Mouse (Mus musculus) common myeloid progenitor, adult 5-6 weeks (primary cell): ENCODE measurements at regions not wholly inside any gene's neighbourhood (a gene's known extent, or its start where the extent isn't known, plus 50 kb on each side); places are given as distances from the start of the nearest gene placed in this dataset.

Source experiments
- ATAC-seq: replicated peaks from 2 replicates; pipeline ENCODE4 v1.8.0; 2016; ENCODE audit warnings: low read depth, mild to moderate bottlenecking, moderate TSS enrichment, inconsistent platforms; ENCODE audit not compliant: poor library complexity, severe bottlenecking

DNA sequence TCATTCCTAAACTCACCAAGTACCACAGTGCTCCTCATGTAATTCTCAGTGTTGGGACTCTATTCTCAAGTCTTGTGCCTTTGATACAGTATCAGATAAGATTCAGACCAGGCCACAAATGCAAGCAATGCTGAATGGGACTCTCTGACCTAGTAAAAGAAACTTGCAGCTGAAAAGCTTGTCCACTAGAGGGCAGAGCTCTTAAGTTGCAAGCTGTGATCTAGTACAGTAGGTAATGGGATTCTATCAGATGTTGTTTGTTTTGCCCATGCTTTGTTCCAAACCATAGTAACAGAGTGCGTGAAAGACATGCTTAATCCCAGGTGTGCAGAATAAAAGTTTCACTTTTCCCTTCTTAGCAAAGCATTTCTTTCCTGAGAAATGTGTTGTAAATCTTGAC, 383.2 kb upstream of the Chrm2 start:
- ATAC-seq: peak; percentile 77

DNA sequence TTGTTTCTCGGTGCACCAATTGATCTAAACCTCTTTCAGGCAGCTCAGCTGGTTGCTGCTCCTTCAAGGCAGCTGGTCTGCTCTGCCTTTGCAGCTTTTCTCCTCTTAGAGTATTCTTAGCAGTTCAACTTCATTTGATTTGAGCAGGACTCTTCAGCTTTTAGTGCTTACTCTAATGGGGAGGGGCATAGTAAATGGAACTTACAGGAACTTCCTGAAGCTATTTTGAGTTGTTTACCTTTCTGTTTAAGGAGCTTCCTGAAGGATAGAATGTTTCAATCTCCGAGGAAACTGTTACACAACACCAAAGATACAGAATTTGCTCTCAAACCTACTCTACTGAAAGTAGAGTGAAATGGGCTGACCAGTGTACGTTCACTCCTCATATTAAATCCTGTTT, 385.8 kb upstream of the Chrm2 start:
- no peak for ATAC-seq

DNA sequence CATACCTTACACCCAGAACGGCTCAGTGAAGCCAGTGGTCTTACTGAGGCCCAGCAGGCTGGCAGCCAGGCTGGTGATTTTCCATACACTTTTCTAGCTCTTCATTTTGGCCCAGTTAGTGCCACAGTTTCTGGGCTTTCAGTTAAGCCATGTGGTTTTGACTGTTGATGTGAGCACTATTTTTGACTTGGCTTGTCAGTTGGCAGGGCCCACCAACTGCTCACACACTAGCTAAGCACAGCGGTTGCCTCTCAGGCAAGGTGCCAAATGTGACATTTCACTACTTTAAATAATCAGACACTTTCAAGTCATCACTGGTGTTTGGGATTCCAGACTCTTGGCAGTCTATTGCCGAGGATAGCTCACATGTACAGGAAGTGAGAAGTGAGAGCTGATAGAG, 399.0 kb upstream of the Chrm2 start:
- peak; percentile 100 for ATAC-seq

DNA sequence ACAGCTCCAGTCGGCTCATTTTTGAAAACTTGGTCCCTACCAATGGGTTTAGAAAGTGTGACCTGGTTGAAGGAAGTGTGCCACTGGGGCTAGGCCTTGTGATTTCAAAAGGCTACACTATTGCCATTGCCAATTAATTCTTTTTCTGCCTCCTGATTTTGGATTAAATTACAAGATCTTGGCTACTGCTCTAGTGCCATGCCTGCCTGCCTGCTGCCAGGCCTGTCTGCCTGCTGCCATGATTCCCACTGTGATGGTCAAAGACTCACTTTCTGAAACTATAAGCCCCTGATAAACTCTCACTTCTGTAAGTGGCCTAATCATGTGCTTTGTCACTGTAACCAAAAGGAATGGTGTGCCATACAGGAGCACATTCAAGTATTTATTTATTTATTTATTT, 400.4 kb upstream of the Mtpn start:
- ATAC-seq: no peak

DNA sequence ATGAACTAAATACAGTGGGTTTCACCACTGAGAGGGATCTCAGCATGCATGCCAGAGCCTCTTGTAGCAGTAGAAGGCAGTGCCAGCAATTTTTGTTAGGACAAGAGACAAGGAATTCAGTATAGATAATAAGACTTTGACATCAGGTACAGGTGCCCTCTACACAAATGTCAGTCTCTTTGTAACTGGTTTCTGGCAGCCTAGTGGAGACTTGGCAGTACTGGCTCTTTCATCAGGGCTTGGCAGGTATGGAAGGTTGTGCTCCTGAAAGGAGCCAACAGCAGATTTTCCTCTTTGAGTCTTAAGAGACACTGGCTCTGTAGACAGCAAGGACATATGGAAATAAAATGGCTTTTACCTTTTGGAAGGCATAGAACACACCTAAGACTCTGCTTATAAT, 384.5 kb upstream of the Mtpn start:
- ATAC-seq: no peak

DNA sequence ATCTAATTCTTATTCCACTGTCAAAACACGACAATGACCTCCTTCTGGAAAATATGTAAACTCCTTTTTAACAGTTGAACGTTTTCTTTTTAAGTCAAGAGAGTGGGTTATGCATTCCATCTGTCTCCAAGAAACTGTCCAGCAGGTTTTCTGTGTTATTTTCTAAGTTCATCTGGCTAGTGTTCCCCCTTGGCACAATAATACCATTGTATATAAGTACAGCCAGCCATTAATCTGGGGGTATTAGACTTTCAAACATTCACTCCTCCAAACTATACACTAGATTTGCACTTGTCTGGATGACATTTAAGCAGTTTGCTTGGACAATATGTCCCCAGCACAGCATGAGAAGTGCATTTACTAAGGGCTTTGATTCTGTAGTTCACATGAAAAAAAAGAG, 358.3 kb upstream of the Mtpn start:
- ATAC-seq: no peak

DNA sequence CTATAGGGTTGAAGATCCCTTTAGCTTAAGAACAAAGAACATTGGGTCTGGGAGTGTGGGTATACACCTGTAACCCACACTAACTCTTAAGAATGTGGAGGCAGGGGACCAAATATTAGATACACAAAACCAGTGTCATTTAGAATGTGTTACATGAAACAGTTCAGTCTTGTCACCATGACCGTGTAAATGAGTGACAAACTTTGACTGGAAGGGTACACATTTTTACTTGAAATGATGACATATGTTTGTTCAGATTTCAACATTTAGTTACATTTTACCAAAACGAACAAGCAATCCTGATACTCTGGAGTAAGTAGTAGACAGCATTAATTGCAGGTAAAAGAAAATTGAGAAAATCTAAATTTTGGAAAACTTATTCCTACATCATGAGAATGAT, 356.0 kb upstream of the Mtpn start:
- no peak for ATAC-seq

DNA sequence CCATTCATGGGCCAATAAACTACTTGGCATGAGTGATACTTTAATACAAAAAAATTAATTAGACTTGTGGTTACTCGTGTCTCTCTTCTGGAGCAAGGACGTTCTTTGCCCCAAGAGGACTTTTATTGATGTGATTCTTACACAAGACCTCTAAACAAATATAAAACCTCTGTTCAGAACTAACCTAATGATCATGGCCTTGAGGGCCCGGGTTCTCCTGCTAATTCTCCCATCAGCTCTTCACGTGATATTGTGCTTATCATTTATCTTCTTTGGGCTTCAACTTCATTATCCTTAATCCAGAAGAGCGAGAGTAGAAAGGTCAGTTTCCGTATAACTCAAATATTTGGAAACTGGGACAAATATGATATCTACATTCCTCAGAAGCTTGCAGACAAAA, 335.0 kb upstream of the Mtpn start:
- ATAC-seq: no peak

DNA sequence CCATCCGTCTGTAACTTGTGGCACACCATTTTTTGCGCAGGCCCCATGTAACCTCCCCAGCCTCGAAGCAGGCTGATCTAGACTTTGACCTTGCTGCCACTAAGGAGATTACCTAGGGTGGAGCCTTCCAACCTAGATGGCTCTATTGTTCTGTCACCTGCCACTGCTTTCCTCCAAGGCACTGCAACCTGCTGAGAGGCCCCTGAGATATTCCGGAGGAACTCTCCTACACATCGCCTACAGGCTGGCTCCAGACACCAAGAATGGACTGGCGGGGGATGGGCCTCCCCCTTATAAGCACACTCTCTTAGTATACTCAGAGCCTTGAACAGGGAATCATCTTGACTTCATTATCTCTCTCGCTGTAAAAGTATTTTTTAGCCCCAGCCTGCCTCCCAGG, 331.7 kb upstream of the Mtpn start:
- ATAC-seq: no peak

DNA sequence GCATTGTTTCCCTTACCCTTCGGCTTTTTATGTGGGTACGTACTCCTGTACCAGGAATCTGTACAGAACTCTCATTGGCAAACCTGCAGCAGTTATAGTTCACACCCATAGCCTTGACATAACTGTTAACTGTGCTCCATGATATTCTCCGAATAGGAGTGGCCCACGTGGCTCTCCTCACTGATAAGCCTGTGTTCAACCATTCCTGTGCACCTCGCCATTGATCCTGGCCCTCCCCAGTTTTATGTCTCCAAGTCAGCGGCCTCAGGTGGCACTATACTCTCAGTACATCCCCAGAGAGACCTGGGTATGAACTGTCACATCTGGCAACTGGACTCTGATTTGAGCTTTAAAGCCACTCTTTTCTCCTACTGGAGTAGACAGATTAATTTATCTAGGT, 324.5 kb upstream of the Mtpn start:
- ATAC-seq: no peak

DNA sequence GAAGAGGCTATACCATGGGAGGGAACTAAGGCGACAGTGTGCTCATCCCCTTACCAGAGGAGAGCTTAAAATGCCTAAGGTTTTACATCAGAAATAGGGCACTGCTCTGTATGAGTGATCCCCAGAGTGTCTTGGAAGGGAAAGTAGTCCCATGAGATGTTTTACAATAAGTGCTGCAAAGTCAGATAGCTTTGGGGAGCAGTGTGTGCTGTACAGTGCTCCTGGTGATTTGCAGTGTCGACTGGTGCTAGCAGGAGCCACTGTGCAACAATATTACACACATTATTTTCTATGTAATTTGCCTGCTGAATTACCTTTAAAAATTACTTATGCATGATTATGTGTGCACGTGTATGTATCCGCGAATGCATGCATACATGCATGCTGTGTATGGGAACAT, 314.3 kb upstream of the Mtpn start:
- no peak for ATAC-seq

DNA sequence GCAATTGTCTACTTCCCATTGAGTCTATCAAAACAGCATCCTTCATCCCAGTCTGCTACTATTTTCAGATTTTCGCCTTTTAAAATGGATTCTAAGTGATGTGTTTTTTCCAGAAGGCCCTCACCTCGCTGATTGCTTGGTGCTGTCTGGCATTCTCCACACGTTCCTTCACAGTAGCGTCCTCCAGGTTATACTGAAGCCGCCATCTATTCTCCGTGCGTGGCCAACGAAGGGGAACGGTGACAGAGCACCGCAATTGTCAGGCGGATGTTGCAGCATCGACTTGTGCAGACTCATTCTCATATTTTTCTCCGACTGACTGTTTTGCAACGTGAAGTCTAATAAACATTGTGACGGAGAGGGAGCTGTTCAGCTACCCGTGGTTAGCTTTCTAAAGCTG, 277.0 kb upstream of the Mtpn start:
- no peak for ATAC-seq

DNA sequence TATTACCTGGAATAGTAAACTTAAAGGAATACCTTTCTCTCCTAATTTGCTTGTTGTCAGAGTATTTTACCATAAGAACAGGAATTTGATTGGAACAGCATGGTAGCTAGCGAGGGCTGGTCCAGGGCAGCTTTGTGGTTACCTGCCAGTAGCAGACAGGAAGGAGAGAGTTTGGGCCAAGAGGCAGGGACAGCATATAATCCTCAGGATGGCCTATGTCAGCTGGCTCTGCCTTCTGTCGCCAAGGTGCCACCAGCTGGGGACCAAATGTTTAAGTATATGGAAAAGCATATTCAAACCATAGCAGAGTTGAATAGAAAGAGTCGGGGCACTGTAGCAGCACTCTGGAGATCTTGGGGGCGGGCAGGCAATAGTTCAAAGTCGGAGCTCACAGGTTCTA, 274.8 kb upstream of the Mtpn start:
- no peak for ATAC-seq

DNA sequence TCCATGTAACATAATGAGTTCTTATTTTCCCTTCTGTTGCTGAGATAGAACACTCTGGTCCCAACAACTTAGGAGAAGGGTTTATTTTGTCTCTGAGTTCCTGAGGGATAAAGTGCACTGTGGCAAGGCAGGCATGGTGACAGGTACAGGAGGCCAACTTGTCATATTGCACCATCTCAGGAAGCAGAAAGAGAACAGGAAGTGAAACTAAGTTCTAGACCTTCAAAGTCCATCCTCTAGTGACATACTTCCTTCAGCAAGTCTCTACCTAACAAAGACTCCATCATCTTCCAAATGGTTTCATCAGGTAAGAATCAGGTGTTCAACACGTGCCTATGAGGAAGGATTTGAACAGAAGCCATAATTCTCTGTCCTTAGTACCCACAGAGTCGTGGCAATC, 266.1 kb upstream of the Mtpn start:
- ATAC-seq: 0 out of 2 replicates have a peak, but pooled peaks have one; percentile 47

DNA sequence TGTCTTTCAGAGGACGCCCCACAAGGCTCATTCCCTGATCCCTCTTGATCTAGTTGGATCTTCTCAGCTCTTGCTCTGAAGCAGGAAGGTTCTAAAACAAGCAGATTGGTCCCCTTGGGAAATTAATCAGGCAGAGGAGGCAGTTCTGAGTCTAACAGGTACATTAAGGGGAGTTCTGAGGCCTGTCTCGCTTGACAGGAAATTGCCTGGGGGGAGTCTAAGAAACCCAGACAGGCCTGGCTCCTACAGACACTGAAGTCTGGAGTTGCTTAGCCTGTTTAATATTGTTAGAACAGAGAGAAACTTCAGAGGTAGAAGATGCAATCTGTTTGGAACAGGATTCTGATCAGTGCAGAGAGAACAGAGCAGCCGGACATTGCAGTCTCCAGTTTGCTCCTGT, 264.4 kb upstream of the Mtpn start:
- ATAC-seq: no peak

DNA sequence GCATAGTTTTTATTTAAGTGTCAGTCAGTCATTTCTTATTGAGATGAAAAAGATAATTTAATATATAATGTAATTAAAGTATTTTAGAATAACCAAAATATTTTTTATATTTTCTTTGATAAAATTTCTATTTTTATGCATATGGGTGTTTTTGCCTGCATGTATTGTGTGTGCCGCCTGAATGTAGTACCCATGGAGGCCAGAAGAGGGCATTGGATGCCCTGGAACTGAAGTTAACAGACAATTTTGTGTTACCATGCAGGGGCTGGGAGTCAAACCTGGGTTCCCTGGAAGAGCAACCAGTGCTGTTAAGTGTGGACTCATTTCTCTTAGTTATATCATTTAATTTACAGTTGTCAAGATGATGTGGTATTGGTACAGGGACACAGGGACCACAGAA, 240.0 kb upstream of the Mtpn start:
- ATAC-seq: no peak

DNA sequence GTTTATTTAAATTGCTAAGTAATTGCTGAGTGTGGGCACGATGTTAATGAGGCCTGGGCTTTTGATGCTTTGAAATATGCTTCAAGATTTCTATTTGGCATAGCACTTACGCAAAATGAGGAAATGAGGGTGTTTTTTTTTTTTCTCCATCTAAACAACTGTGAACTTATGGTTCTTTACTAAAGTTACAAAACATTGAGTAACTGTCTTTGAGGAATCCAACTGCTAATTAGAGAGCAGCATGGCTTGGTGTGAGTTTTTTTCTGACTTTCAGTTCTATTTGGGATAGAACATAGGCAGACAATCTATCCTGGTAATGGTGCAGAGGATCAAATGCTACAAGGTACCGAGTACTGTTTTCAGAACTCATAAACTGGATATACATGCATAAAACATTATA, 231.2 kb upstream of the Mtpn start:
- no peak for ATAC-seq

DNA sequence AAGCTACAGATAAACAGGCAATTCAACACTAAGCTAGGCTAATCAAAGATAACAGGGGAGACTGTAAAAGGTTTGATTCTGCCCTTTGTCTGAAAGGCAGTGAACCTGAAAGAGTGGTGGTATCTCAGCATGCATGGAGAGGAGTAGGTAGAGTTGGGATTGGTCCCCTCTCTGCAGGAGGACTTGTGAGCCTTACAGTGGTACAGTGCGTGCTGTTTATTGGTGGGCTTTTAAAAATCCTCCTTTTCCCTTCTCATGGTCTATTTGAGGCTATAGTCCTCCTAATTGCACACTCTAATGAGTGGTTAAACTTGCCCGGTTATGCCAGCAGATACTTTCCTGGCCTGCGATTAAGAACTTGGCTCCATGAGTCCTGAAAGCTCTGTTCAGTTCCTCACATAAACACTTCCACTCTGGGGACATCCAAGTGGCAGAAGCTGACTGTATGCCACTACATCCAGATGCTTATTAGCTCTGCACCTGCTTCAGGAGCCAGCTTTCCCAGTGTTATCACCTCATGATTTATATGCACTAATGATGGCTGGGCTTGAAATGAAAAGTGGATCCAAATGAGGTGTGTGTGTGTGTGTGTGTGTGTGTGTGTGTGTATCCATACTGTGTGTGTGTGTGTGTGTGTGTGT, 220.0 kb upstream of the Mtpn start:
- no peak for ATAC-seq

DNA sequence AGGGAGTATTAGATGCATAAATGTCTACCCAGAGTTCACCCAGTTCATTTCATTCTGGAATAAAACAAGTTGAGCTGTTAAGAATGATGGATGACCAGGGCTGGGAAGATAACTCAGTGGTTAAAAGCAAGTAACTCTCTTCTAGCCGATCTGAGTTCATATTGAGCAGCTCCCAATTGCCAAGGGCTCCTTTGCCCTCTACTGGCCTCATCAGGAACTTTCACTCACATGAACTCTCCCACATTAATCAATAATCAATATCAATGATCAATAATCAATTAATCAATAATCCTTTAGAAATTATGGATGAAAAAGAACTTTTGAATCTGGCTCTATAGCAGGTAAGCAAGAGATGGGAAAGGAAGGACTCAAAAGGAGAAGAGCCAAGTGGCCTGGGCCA, 206.3 kb upstream of the Mtpn start:
- no peak for ATAC-seq

DNA sequence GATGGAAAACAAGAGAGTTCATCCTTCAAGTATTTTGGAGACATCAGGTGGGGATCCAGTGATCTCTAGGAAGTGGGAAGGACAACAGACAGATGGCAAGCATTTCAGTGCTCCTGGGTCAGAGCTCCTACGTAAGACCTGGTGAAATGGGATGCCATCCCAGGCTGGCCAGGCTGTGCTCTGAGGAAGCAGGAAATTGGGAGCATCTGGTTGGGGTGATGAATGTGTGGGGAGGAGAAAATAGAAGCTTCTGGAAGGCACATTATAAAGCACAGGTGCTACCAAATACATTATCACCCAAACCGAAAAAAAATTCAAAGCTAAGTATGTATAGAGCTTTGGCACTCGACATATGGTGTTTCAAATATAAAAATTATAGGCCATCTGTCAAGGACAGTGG, 165.9 kb upstream of the Mtpn start:
- ATAC-seq: no peak

DNA sequence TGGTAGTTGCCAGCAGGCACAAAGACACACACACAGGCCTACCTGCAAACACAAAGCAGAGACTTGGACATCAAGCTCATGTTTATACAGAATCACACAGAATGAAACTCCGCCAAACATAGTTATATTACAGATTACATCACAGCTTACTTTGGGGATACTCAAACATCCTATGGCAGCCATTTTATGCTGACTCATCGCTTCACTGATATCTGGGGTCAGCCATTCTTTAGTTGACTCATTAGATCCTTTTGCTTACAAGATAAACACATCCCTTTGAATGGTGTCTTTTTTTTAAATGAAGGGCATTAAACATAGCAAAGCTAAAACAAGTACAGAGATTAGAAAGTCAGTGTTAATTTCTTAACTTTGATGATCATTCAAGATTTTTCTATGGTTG, 127.4 kb upstream of the Mtpn start:
- no peak for ATAC-seq

DNA sequence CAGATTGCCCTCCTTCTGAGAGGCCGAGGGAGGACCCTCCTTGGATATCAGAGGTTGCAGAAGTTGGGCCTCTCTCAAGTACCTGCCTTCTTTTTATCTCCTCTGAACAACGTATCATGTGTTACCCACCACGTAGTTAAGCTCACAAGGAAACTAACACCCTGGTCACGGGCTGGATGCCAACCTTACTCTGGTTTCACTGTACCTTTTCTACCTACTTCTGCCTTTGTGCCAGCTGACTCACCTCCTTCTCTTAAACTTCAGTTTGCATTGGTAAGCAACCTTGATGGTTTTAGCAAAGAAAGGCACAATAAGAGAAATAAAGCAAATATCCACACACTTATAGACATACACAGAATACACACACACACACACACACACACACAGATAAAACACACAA, 111.7 kb upstream of the Mtpn start:
- ATAC-seq: no peak

DNA sequence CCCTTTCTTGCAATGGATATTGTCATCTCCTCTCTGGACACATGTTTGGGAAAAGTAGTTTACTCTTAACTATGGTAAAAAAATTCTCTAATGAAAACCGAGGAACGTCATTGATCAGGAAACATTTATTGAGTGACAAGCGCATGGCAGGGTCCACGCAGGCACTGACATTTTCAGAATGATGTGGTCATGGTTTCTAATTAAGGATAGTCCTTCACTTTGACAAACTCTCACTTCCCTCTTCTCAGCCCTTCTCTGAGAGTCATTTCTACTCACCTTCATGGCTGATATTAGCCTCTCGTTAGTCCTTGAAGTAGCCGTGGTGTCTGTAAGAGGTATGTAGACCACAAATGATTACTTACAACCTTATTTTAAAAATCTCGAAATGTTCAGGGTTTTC, 105.5 kb upstream of the Mtpn start:
- no peak for ATAC-seq
